Mouse (Mus musculus): ENCODE measurements at regions not wholly inside any gene's neighbourhood (a gene's known extent, or its start where the extent isn't known, plus 50 kb on each side); places are given as distances from the start of the nearest gene placed in this dataset.
A peak's percentile ranks its signal among the peaks of the same experiment; 100 is the strongest.

GRCm38 (mm10) chr16:73435726-73436125 is 975.9 kb downstream of the Robo2 start:
- ATAC-seq (ENCODE audit: insufficient read depth), result no peak

GRCm38 (mm10) chr16:73424851-73425250 is 986.8 kb downstream of the Robo2 start:
- H3K4me3 ChIP-seq (ENCODE audit: low read depth, low read length), result no peak overlapping the region
- no peak for ATAC-seq (ENCODE audit: insufficient read depth)
- H3K9me3 ChIP-seq (ENCODE audit: low read depth, low read length), result no peaks in the 10 kb centered on the region
- no peaks in the 10 kb centered on the region for H3K36me3 ChIP-seq (ENCODE audit: insufficient read depth)
- H3K27me3 ChIP-seq (ENCODE audit: insufficient read depth, low read length), result no peaks in the 10 kb centered on the region
- no peak overlapping the region for H3K27ac ChIP-seq (ENCODE audit: low read depth)
- no peak for TF ChIP-seq CTCF (IDR thresholded peaks at IDR 0.05; ENCODE audit: low read depth)
- H3K4me2 ChIP-seq, result no peak overlapping the region
- no peaks in the 10 kb centered on the region for H3K4me1 ChIP-seq (ENCODE audit: insufficient read depth)
- DNase-seq, result peak; percentile 4
- no peak overlapping the region for H3K9ac ChIP-seq
- 82% methylated on average over 5 of the region's 5 CpGs for WGBS

More at GRCm38 (mm10) chr16:73435726-73436125, 975.9 kb downstream of the Robo2 start:
- no peak overlapping the region for H3K4me2 ChIP-seq
- H3K4me3 ChIP-seq (ENCODE audit: low read depth, low read length), result no peak overlapping the region
- no peaks in the 10 kb centered on the region for H3K36me3 ChIP-seq (ENCODE audit: insufficient read depth)
- H3K9me3 ChIP-seq (ENCODE audit: low read depth, low read length), result no peaks in the 10 kb centered on the region
- WGBS, result 81% methylated on average over 3 of the region's 3 CpGs
- no peak for DNase-seq
- no peak overlapping the region for H3K9ac ChIP-seq
- no peak overlapping the region for H3K27ac ChIP-seq (ENCODE audit: low read depth)
- no peaks in the 10 kb centered on the region for H3K4me1 ChIP-seq (ENCODE audit: insufficient read depth)
- H3K27me3 ChIP-seq (ENCODE audit: insufficient read depth, low read length), result no peaks in the 10 kb centered on the region
- TF ChIP-seq CTCF (IDR thresholded peaks at IDR 0.05; ENCODE audit: low read depth), result no peak

GRCm38 (mm10) chr16:73424311-73424710 is 987.3 kb downstream of the Robo2 start:
- Histone ChIP-seq H3K36me3 (ENCODE audit: insufficient read depth) (no peaks in the 10 kb centered on the region), H3K27ac (ENCODE audit: low read depth) (no peak overlapping the region), H3K9ac (no peak overlapping the region), H3K4me1 (ENCODE audit: insufficient read depth) (no peaks in the 10 kb centered on the region), H3K4me3 (ENCODE audit: low read depth, low read length) (no peak overlapping the region), H3K4me2 (no peak overlapping the region), H3K27me3 (ENCODE audit: insufficient read depth, low read length) (no peaks in the 10 kb centered on the region), H3K9me3 (ENCODE audit: low read depth, low read length) (no peaks in the 10 kb centered on the region)
- ATAC-seq (ENCODE audit: insufficient read depth) (no peak), DNase-seq (no peak)
- 83% methylated on average over 2 of the region's 2 CpGs for WGBS
- no peak for TF ChIP-seq CTCF (IDR thresholded peaks at IDR 0.05; ENCODE audit: low read depth)

- Histone ChIP-seq H3K27me3 (ENCODE audit: insufficient read depth, low read length) (no peaks in the 10 kb centered on the region), H3K27ac (ENCODE audit: low read depth) (no peak overlapping the region), H3K9me3 (ENCODE audit: low read depth, low read length) (no peaks in the 10 kb centered on the region), H3K4me3 (ENCODE audit: low read depth, low read length) (no peak overlapping the region), H3K4me2 (no peak overlapping the region), H3K36me3 (ENCODE audit: insufficient read depth) (no peaks in the 10 kb centered on the region), H3K9ac (no peak overlapping the region), H3K4me1 (ENCODE audit: insufficient read depth) (no peaks in the 10 kb centered on the region)
- WGBS, result 38% methylated on average over 3 of the region's 3 CpGs
- DNase-seq (peak; percentile 4), ATAC-seq (ENCODE audit: insufficient read depth) (no peak)
- TF ChIP-seq CTCF (IDR thresholded peaks at IDR 0.05; ENCODE audit: low read depth), result no peak
Measured at GRCm38 (mm10) chr16:73404509-73404908, 1007.1 kb downstream of the Robo2 start.

- no peaks in the 10 kb centered on the region for H3K9me3 ChIP-seq (ENCODE audit: low read depth, low read length)
- WGBS, result 63% methylated on average over 3 of the region's 3 CpGs
- no peak for TF ChIP-seq CTCF (IDR thresholded peaks at IDR 0.05; ENCODE audit: low read depth)
- no peak overlapping the region for H3K4me3 ChIP-seq (ENCODE audit: low read depth, low read length)
- no peak for DNase-seq
- no peak for ATAC-seq (ENCODE audit: insufficient read depth)
- no peaks in the 10 kb centered on the region for H3K36me3 ChIP-seq (ENCODE audit: insufficient read depth)
- H3K27ac ChIP-seq (ENCODE audit: low read depth), result no peak overlapping the region
- H3K9ac ChIP-seq, result no peak overlapping the region
- H3K4me1 ChIP-seq (ENCODE audit: insufficient read depth), result no peaks in the 10 kb centered on the region
- no peak overlapping the region for H3K4me2 ChIP-seq
- H3K27me3 ChIP-seq (ENCODE audit: insufficient read depth, low read length), result no peaks in the 10 kb centered on the region
Measured at GRCm38 (mm10) chr16:73404099-73404498, 1007.5 kb downstream of the Robo2 start.

- H3K9me3 ChIP-seq (ENCODE audit: low read depth, low read length), result no peaks in the 10 kb centered on the region
- 56% methylated on average over 2 of the region's 2 CpGs for WGBS
- H3K4me2 ChIP-seq, result no peak overlapping the region
- no peak for TF ChIP-seq CTCF (IDR thresholded peaks at IDR 0.05; ENCODE audit: low read depth)
- no peak for DNase-seq
- no peak for ATAC-seq (ENCODE audit: insufficient read depth)
- H3K4me1 ChIP-seq (ENCODE audit: insufficient read depth), result no peaks in the 10 kb centered on the region
- no peaks in the 10 kb centered on the region for H3K27me3 ChIP-seq (ENCODE audit: insufficient read depth, low read length)
- no peaks in the 10 kb centered on the region for H3K36me3 ChIP-seq (ENCODE audit: insufficient read depth)
- no peak overlapping the region for H3K9ac ChIP-seq
- H3K27ac ChIP-seq (ENCODE audit: low read depth), result no peak overlapping the region
- H3K4me3 ChIP-seq (ENCODE audit: low read depth, low read length), result no peak overlapping the region
Measured at GRCm38 (mm10) chr16:73379056-73379455, 1032.6 kb downstream of the Robo2 start.

- whole genome bisulfite sequencing, result 81% methylated on average over 3 of the region's 3 CpGs
- H3K9me3 ChIP-seq (ENCODE audit: low read depth, low read length), result no peaks in the 10 kb centered on the region
- no peak overlapping the region for H3K4me2 ChIP-seq
- H3K27me3 ChIP-seq (ENCODE audit: insufficient read depth, low read length), result no peaks in the 10 kb centered on the region
- H3K36me3 ChIP-seq (ENCODE audit: insufficient read depth), result no peaks in the 10 kb centered on the region
- H3K4me3 ChIP-seq (ENCODE audit: low read depth, low read length), result no peak overlapping the region
- ATAC-seq (ENCODE audit: insufficient read depth) (no peak), DNase-seq (no peak)
- H3K4me1 ChIP-seq (ENCODE audit: insufficient read depth), result no peaks in the 10 kb centered on the region
- no peak overlapping the region for H3K27ac ChIP-seq (ENCODE audit: low read depth)
- TF ChIP-seq CTCF (IDR thresholded peaks at IDR 0.05; ENCODE audit: low read depth), result no peak
- H3K9ac ChIP-seq, result no peak overlapping the region
Measured at GRCm38 (mm10) chr16:73374608-73375165, 1036.9 kb downstream of the Robo2 start.
